Mouse (Mus musculus) embryonic facial prominence, embryonic 15.5 days (tissue): ENCODE results near the gene Zswim3. TPM values are rescaled to one million over a fixed set of nuclear protein-coding genes. Genes with fewer than 3 reads are reported as not detected.

Experiments used
- ATAC-seq: fragments of 200-750 bp; cut with Nextera tagmentation; 2 replicates; pipeline ENCODE4 v1.8.0; 2017; ENCODE audit warnings: low read depth, moderate TSS enrichment; ENCODE audit not compliant: insufficient number of reproducible peaks, low FRiP score, low TSS enrichment
- H3K27ac ChIP-seq: fragments of 300-500 bp; sonication (generic); replicated peaks from 2 replicates; pipeline ENCODE4 v1.5.1; 2015; ENCODE audit warnings: mild to moderate bottlenecking, inconsistent platforms
- H3K27me3 ChIP-seq: fragments of 300-500 bp; sonication (generic); 2 replicates; pipeline ENCODE4 v1.6.1; 2015; ENCODE audit warnings: inconsistent platforms
- H3K36me3 ChIP-seq: fragments of 300-500 bp; sonication (generic); 2 replicates; pipeline ENCODE4 v1.6.1; 2015; ENCODE audit warnings: mild to moderate bottlenecking, inconsistent platforms
- H3K4me1 ChIP-seq: fragments of 300-500 bp; sonication (generic); 2 replicates; pipeline ENCODE4 v1.6.1; 2015; ENCODE audit warnings: inconsistent platforms
- H3K4me2 ChIP-seq: fragments of 300-500 bp; sonication (generic); replicated peaks from 2 replicates; pipeline ENCODE4 v1.6.1; 2015; ENCODE audit warnings: mild to moderate bottlenecking, inconsistent platforms
- H3K4me3 ChIP-seq: fragments of 300-500 bp; sonication (generic); replicated peaks from 2 replicates; pipeline ENCODE4 v1.5.1; 2015; ENCODE audit warnings: mild to moderate bottlenecking, inconsistent platforms
- H3K9ac ChIP-seq: fragments of 300-500 bp; sonication (generic); 2 replicates; pipeline ENCODE4 v1.6.1; 2015; ENCODE audit warnings: inconsistent platforms
- H3K9me3 ChIP-seq: fragments of 300-500 bp; sonication (generic); replicated peaks from 2 replicates; pipeline ENCODE4 v1.6.1; 2016; ENCODE audit warnings: inconsistent platforms
- WGBS: fragments of 180-500 bp; shearing (Covaris S2); methylation state at CpG from one replicate; pipeline ENCODE4 v1.1.7; 2015; 5-methylcytosine and 5-hydroxymethylcytosine counted together
- polyA plus RNA-seq: library from polyadenylated mRNA; unstranded; fragments of >200 nt; fragmentation: Nextera tagmentation; extraction: Ambion mirVana; gene quantifications from 2 replicates; pipeline ENCODE4 v1.2.1, GENCODE M21; 2015

The Zswim3 gene
- polyA plus RNA-seq, 1 experiment from 2014 or later, result 7.6 TPM

GRCm38 (mm10) chr2:164815348-164815747 lies 10.4 kb downstream of the Zswim3 start:
- no peak for ATAC-seq
- Histone ChIP-seq H3K4me3 (no peak overlapping the region), H3K27ac (no peak overlapping the region), H3K4me1 (0 out of 2 replicates have a peak, but pooled peaks cover 9% of the 10 kb centered on the region), H3K4me2 (no peak overlapping the region), H3K9ac (no peak overlapping the region), H3K27me3 (no peaks in the 10 kb centered on the region), H3K9me3 (no peaks in the 10 kb centered on the region), H3K36me3 (peaks cover under 1% of the 10 kb centered on the region; the same call in 1 of the 2 replicates)
- WGBS, result 86% methylated on average over 5 of the region's 5 CpGs

- 0 out of 2 replicates have a peak, but pooled peaks cover 9% of the 10 kb centered on the region for H3K4me1 ChIP-seq
- no peak overlapping the region for H3K27ac ChIP-seq
- WGBS, result 89% methylated on average over 8 of the region's 8 CpGs
- no peak overlapping the region for H3K9ac ChIP-seq
- peaks cover 5% of the 10 kb centered on the region; the same call in 1 of the 2 replicates for H3K36me3 ChIP-seq
- no peaks in the 10 kb centered on the region for H3K9me3 ChIP-seq
- no peak overlapping the region for H3K4me2 ChIP-seq
- no peak overlapping the region for H3K4me3 ChIP-seq
- no peaks in the 10 kb centered on the region for H3K27me3 ChIP-seq
- no peak for ATAC-seq
Observed at GRCm38 (mm10) chr2:164815821-164816220, 10.9 kb downstream of the Zswim3 start.

- Histone ChIP-seq H3K9me3 (no peaks in the 10 kb centered on the region), H3K27me3 (no peaks in the 10 kb centered on the region), H3K9ac (no peak overlapping the region), H3K4me2 (no peak overlapping the region), H3K36me3 (peaks cover 10% of the 10 kb centered on the region), H3K27ac (no peak overlapping the region), H3K4me1 (peaks cover 12% of the 10 kb centered on the region; the same call in 1 of the 2 replicates), H3K4me3 (no peak overlapping the region)
- 69% methylated on average over 6 of the region's 6 CpGs for WGBS
- ATAC-seq, result no peak
Observed at GRCm38 (mm10) chr2:164817206-164817605, 12.3 kb downstream of the Zswim3 start.

GRCm38 (mm10) chr2:164817703-164818102 lies 12.8 kb downstream of the Zswim3 start:
- H3K9me3 ChIP-seq, result no peaks in the 10 kb centered on the region
- no peaks in the 10 kb centered on the region for H3K27me3 ChIP-seq
- H3K27ac ChIP-seq, result no peak overlapping the region
- 55% methylated on average over 5 of the region's 5 CpGs for WGBS
- no peak overlapping the region for H3K9ac ChIP-seq
- H3K36me3 ChIP-seq, result peaks cover 10% of the 10 kb centered on the region
- no peak for ATAC-seq
- H3K4me1 ChIP-seq, result peaks cover 16% of the 10 kb centered on the region; the same call in 1 of the 2 replicates
- H3K4me3 ChIP-seq, result no peak overlapping the region
- H3K4me2 ChIP-seq, result no peak overlapping the region

- Histone ChIP-seq H3K9ac (no peak overlapping the region), H3K4me3 (no peak overlapping the region), H3K27ac (no peak overlapping the region), H3K4me1 (peaks cover 27% of the 10 kb centered on the region), H3K27me3 (no peaks in the 10 kb centered on the region), H3K36me3 (peaks cover 25% of the 10 kb centered on the region), H3K9me3 (no peaks in the 10 kb centered on the region), H3K4me2 (no peak overlapping the region)
- no peak for ATAC-seq
- 80% methylated on average over 6 of the region's 6 CpGs for WGBS
Observed at GRCm38 (mm10) chr2:164821060-164821459, 16.2 kb downstream of the Zswim3 start.

- under 1% methylated on average over 32 of the region's 32 CpGs for WGBS
- ATAC-seq, result peak; percentile 98
- H3K36me3 ChIP-seq, result peaks cover 41% of the 10 kb centered on the region
Observed at GRCm38 (mm10) chr2:164822636-164823165, 17.8 kb downstream of the Zswim3 start, which contains the start of gene Zswim1. Gene Zswim1 (plus strand): TSS chr2:164822686.

GRCm38 (mm10) chr2:164823181-164823585 lies 18.3 kb downstream of the Zswim3 start:
- H3K4me3 ChIP-seq, result peak overlapping the region; percentile 85
- 3% methylated on average over 10 of the region's 10 CpGs for WGBS
- H3K36me3 ChIP-seq, result peaks cover 46% of the 10 kb centered on the region
- peak overlapping the region; percentile 63 for H3K4me2 ChIP-seq
- H3K27me3 ChIP-seq, result no peaks in the 10 kb centered on the region
- peaks cover 17% of the 10 kb centered on the region for H3K4me1 ChIP-seq
- ATAC-seq, result peak; percentile 48; the same call in 1 of the 2 replicates
- H3K9me3 ChIP-seq, result no peaks in the 10 kb centered on the region
- H3K27ac ChIP-seq, result peak overlapping the region; percentile 91
- H3K9ac ChIP-seq, result peak overlapping the region; percentile 66

More at GRCm38 (mm10) chr2:164822636-164823165, 17.8 kb downstream of the Zswim3 start, which contains the start of gene Zswim1:
- H3K27me3 ChIP-seq, result no peaks in the 10 kb centered on the region
- H3K4me1 ChIP-seq, result peaks cover 19% of the 10 kb centered on the region
- H3K4me2 ChIP-seq, result peak within 1 kb of the TSS; percentile 63
- peak within 1 kb of the TSS; percentile 66 for H3K9ac ChIP-seq
- H3K27ac ChIP-seq, result peak within 1 kb of the TSS; percentile 91
- peak within 1 kb of the TSS; percentile 85 for H3K4me3 ChIP-seq
- H3K9me3 ChIP-seq, result no peaks in the 10 kb centered on the region

- ATAC-seq, result no peak
- Histone ChIP-seq H3K36me3 (peaks cover 50% of the 10 kb centered on the region), H3K27ac (no peak overlapping the region), H3K9me3 (no peaks in the 10 kb centered on the region), H3K4me3 (no peak overlapping the region), H3K4me1 (peaks cover 17% of the 10 kb centered on the region), H3K9ac (no peak overlapping the region), H3K4me2 (peak overlapping the region; percentile 63), H3K27me3 (no peaks in the 10 kb centered on the region)
- WGBS, result 85% methylated on average over 4 of the region's 4 CpGs
Observed at GRCm38 (mm10) chr2:164823969-164824368, 19.1 kb downstream of the Zswim3 start.

GRCm38 (mm10) chr2:164825521-164825920 lies 20.6 kb downstream of the Zswim3 start:
- no peaks in the 10 kb centered on the region for H3K9me3 ChIP-seq
- 93% methylated on average over 17 of the region's 17 CpGs for WGBS
- H3K9ac ChIP-seq, result no peak overlapping the region
- peaks cover 48% of the 10 kb centered on the region for H3K36me3 ChIP-seq
- no peak overlapping the region for H3K27ac ChIP-seq
- H3K27me3 ChIP-seq, result no peaks in the 10 kb centered on the region
- H3K4me1 ChIP-seq, result peaks cover 17% of the 10 kb centered on the region
- no peak overlapping the region for H3K4me2 ChIP-seq
- H3K4me3 ChIP-seq, result no peak overlapping the region
- ATAC-seq, result no peak

- H3K9ac ChIP-seq, result no peak overlapping the region
- peaks cover 40% of the 10 kb centered on the region for H3K36me3 ChIP-seq
- 84% methylated on average over 16 of the region's 16 CpGs for WGBS
- H3K4me2 ChIP-seq, result no peak overlapping the region
- H3K27me3 ChIP-seq, result no peaks in the 10 kb centered on the region
- H3K9me3 ChIP-seq, result no peaks in the 10 kb centered on the region
- H3K4me3 ChIP-seq, result no peak overlapping the region
- no peak for ATAC-seq
- no peak overlapping the region for H3K27ac ChIP-seq
- H3K4me1 ChIP-seq, result peaks cover 15% of the 10 kb centered on the region
Observed at GRCm38 (mm10) chr2:164827146-164827850, 22.4 kb downstream of the Zswim3 start.

- Histone ChIP-seq H3K4me2 (no peak within 1 kb of the TSS), H3K36me3 (peaks cover 40% of the 10 kb centered on the region), H3K27me3 (no peaks in the 10 kb centered on the region), H3K27ac (no peak within 1 kb of the TSS), H3K9ac (no peak within 1 kb of the TSS), H3K4me3 (no peak within 1 kb of the TSS), H3K4me1 (peaks cover 20% of the 10 kb centered on the region), H3K9me3 (no peaks in the 10 kb centered on the region)
- WGBS, result 86% methylated on average over 6 of the region's 6 CpGs
- no peak for ATAC-seq
Observed at GRCm38 (mm10) chr2:164828437-164828836, 23.5 kb downstream of the Zswim3 start, which contains the start of gene Spata25. Gene Spata25 (minus strand): TSS chr2:164828537.
